Mouse (Mus musculus): ENCODE measurements around the gene Gm21988. TPM values are rescaled to one million over a fixed set of nuclear protein-coding genes. Genes with fewer than 3 reads are reported as not detected.

Gene Gm21988
- total and polyA plus RNA-seq, 3 experiments: 0.98 to 2.6 (median 1.4) TPM

DNA sequence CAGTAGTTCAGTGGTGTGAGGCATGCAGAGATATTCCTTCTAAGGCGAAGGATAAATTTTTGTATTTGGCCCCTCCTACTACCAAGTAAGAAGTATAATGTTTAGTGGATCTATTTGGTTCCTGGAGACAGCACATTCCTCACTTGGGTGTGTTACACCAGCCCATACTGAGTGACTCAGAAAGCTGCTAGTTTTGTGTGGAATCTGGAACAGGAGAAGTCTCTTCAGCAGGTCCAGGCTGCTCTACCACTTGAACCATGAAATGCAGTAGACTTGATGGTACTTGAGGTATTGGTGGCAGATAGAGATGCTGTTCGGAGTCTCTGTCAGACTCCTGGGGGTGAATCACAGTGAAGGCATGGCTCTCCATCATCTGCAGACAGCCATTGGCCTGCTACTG is 28.9 kb downstream of the Gm21988 start:
- Histone ChIP-seq H3K27me3 (replicated peaks) (peaks cover 12% of the 10 kb centered on the region), H3K4me1 (ENCODE audit: control insufficient read depth in 1 of 2, insufficient read depth in 2 of 2) (no peaks in the 10 kb centered on the region), H3K9me3 (replicated peaks; ENCODE audit: low read length) (no peaks in the 10 kb centered on the region), H3K4me3 (replicated peaks in 1 of 3; ENCODE audit: low read depth in 2 of 3, low read length in 2 of 3, poor library complexity in 1 of 3) (no peak overlapping the region), H3K79me2 (replicated peaks; ENCODE audit: control insufficient read depth, extremely low read depth, insufficient read depth, poor library complexity, severe bottlenecking) (no peaks in the 10 kb centered on the region), H3K9ac (ENCODE audit: insufficient read depth, low read depth) (no peak overlapping the region), H3K36me3 (replicated peaks in 1 of 2; ENCODE audit: control insufficient read depth in 1 of 2, insufficient read depth in 1 of 2, low read length in 1 of 2) (peaks cover 0 to 12% of the 10 kb centered on the region in 2 experiments), H3K4me2 (ENCODE audit: insufficient read depth, low read depth, poor library complexity, severe bottlenecking) (no peak overlapping the region), H3K27ac (ENCODE audit: insufficient read depth, low read depth) (no peak overlapping the region)
- TF ChIP-seq ZC3H11A (IDR thresholded peaks at IDR 0.05; ENCODE audit: low read depth, low read length): no peak
- TF ChIP-seq CTCF (conservative IDR thresholded peaks at IDR 0.05 in 1 of 2, IDR thresholded peaks at IDR 0.05 in 1 of 2; ENCODE audit: low read depth in 2 of 2, low read length in 2 of 2): no peak
- TF ChIP-seq CHD2 (IDR thresholded peaks at IDR 0.05; ENCODE audit: low read length): no peak
- TF ChIP-seq POLR2A (IDR thresholded peaks at IDR 0.05; ENCODE audit: low read depth, low read length): no peak
- no peak for TF ChIP-seq UBTF (IDR thresholded peaks at IDR 0.05; ENCODE audit: low read depth, low read length)
- no peak for TF ChIP-seq BHLHE40 (IDR thresholded peaks at IDR 0.05; ENCODE audit: low read depth, low read length)
- no peak for TF ChIP-seq SIN3A (IDR thresholded peaks at IDR 0.05; ENCODE audit: low read length)
- TF ChIP-seq JUN (IDR thresholded peaks at IDR 0.05; ENCODE audit: insufficient read depth, low read depth, low read length): no peak
- DNase-seq (ENCODE audit: extremely low read depth): no peak
- in situ Hi-C loops (cut with MboI; ENCODE audit: low pct_ligation_motif_present, low pct_unique_long_range_greater_than_20kb, low sequenced_read_pairs): no loop called here
- dilution Hi-C loops (cut with MboI; ENCODE audit: extremely low pct_ligation_motif_present, extremely low pct_unique_long_range_greater_than_20kb, low sequenced_read_pairs): no loop called here

DNA sequence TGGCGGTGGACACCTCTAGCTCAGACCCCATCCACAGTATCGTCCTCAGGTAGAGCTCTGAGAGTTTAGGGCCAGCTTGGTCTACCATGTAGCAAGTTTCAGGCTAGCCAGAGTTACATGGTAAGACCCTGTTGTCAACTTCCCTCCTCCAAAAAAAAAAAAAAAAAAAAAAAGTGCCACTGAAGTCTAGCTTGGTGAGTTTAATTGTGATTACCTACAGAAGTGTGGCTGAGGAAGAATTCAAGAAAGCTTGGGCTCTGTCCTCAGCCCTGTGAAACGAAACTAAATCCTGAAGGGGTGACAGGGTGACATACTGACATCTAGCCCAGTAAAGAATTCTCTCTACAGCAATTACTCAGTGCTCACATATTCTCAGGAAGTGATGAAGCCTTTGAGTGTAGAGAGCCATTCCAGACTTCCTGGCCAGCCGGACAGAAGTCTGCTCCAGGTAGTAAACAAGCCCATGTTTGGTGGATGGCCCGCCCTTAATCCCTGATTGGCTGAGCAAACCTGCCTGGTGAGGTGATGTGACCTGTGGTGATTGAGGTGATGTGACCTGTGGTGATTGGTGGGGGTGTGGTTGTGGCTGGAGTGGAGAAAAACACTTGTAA is 30.7 kb downstream of the Gm21988 start:
- Histone ChIP-seq H3K9ac (ENCODE audit: insufficient read depth, low read depth) (no peak overlapping the region), H3K4me2 (ENCODE audit: insufficient read depth, low read depth, poor library complexity, severe bottlenecking) (0 out of 2 replicates have a peak overlapping the region, but pooled peaks have one; percentile 8), H3K36me3 (replicated peaks in 1 of 2; ENCODE audit: control insufficient read depth in 1 of 2, insufficient read depth in 1 of 2, low read length in 1 of 2) (no peaks in the 10 kb centered on the region), H3K4me3 (replicated peaks in 1 of 3; ENCODE audit: low read depth in 2 of 3, low read length in 2 of 3, poor library complexity in 1 of 3) (no peak overlapping the region), H3K27ac (ENCODE audit: insufficient read depth, low read depth) (no peak overlapping the region), H3K79me2 (replicated peaks; ENCODE audit: control insufficient read depth, extremely low read depth, insufficient read depth, poor library complexity, severe bottlenecking) (no peaks in the 10 kb centered on the region), H3K4me1 (ENCODE audit: control insufficient read depth in 1 of 2, insufficient read depth in 2 of 2) (no peaks in the 10 kb centered on the region), H3K27me3 (replicated peaks) (peaks cover 26% of the 10 kb centered on the region), H3K9me3 (replicated peaks; ENCODE audit: low read length) (no peaks in the 10 kb centered on the region)
- in situ Hi-C loops (cut with MboI; ENCODE audit: low pct_ligation_motif_present, low pct_unique_long_range_greater_than_20kb, low sequenced_read_pairs) (no loop called here), dilution Hi-C loops (cut with MboI; ENCODE audit: extremely low pct_ligation_motif_present, extremely low pct_unique_long_range_greater_than_20kb, low sequenced_read_pairs) (no loop called here)
- TF ChIP-seq ZNF384 (IDR thresholded peaks at IDR 0.05; ENCODE audit: low read depth, low read length) (peak; percentile 56; the same call in 1 of the 2 replicates), JUN (IDR thresholded peaks at IDR 0.05; ENCODE audit: insufficient read depth, low read depth, low read length) (no peak)
- no peak for DNase-seq (ENCODE audit: extremely low read depth)

GRCm38 (mm10) chr11:70207283-70207682 is 32.3 kb downstream of the Gm21988 start:
- Histone ChIP-seq H3K4me3 (replicated peaks in 1 of 3; ENCODE audit: low read depth in 2 of 3, low read length in 2 of 3, poor library complexity in 1 of 3) (no peak overlapping the region), H3K27me3 (replicated peaks) (peaks cover 36% of the 10 kb centered on the region)
- in situ Hi-C loops (cut with MboI; ENCODE audit: low pct_ligation_motif_present, low pct_unique_long_range_greater_than_20kb, low sequenced_read_pairs): no loop called here

More at GRCm38 (mm10) chr11:70207283-70207682, 32.3 kb downstream of the Gm21988 start:
- TF ChIP-seq CTCF (conservative IDR thresholded peaks at IDR 0.05 in 1 of 2, IDR thresholded peaks at IDR 0.05 in 1 of 2; ENCODE audit: low read depth in 2 of 2, low read length in 2 of 2) (no peak), E2F4 (IDR thresholded peaks at IDR 0.05; ENCODE audit: insufficient replicate concordance, low read depth, low read length) (no peak), CHD2 (IDR thresholded peaks at IDR 0.05; ENCODE audit: low read length) (no peak), ZC3H11A (IDR thresholded peaks at IDR 0.05; ENCODE audit: low read depth, low read length) (no peak), RCOR1 (conservative IDR thresholded peaks at IDR 0.05; ENCODE audit: low read depth, low read length) (no peak), JUND (conservative IDR thresholded peaks at IDR 0.05; ENCODE audit: low read depth, low read length) (no peak), MAZ (IDR thresholded peaks at IDR 0.05; ENCODE audit: low read depth, low read length) (no peak), ELF1 (IDR thresholded peaks at IDR 0.05; ENCODE audit: low read depth, low read length) (no peak), PAX5 (IDR thresholded peaks at IDR 0.05; ENCODE audit: low read length) (no peak), MYC (IDR thresholded peaks at IDR 0.05; ENCODE audit: low read depth, low read length) (no peak), USF1 (IDR thresholded peaks at IDR 0.05; ENCODE audit: low read depth, low read length) (no peak), ZKSCAN1 (IDR thresholded peaks at IDR 0.05; ENCODE audit: borderline replicate concordance, low read depth, low read length) (no peak), EP300 (IDR thresholded peaks at IDR 0.05; ENCODE audit: low read length) (no peak), HCFC1 (IDR thresholded peaks at IDR 0.05; ENCODE audit: low read depth, low read length) (no peak)
- H3K4me1 ChIP-seq (ENCODE audit: control insufficient read depth in 1 of 2, insufficient read depth in 2 of 2): peaks cover under 1 to 1% of the 10 kb centered on the region in 2 experiments; a peak in 1 of 4 replicates
- no peaks in the 10 kb centered on the region for H3K36me3 ChIP-seq (replicated peaks in 1 of 2; ENCODE audit: control insufficient read depth in 1 of 2, insufficient read depth in 1 of 2, low read length in 1 of 2)
- H3K27ac ChIP-seq (ENCODE audit: insufficient read depth, low read depth): no peak overlapping the region
- H3K4me2 ChIP-seq (ENCODE audit: insufficient read depth, low read depth, poor library complexity, severe bottlenecking): no peak overlapping the region
- H3K79me2 ChIP-seq (replicated peaks; ENCODE audit: control insufficient read depth, extremely low read depth, insufficient read depth, poor library complexity, severe bottlenecking): no peaks in the 10 kb centered on the region
- dilution Hi-C loops (cut with MboI; ENCODE audit: extremely low pct_ligation_motif_present, extremely low pct_unique_long_range_greater_than_20kb, low sequenced_read_pairs): no loop called here
- DNase-seq (ENCODE audit: extremely low read depth): no peak
- no peak overlapping the region for H3K9ac ChIP-seq (ENCODE audit: insufficient read depth, low read depth)
- no peaks in the 10 kb centered on the region for H3K9me3 ChIP-seq (replicated peaks; ENCODE audit: low read length)
